Mouse (Mus musculus): ENCODE results near the gene Sec24a.
"Not testable (repeated sequence)": the region's sequence is repeated elsewhere in the genome, so short reads cannot be mapped to it uniquely, and the experiment has no call there.

The Sec24a gene

GRCm38 (mm10) chr11:51688330-51689328 is 74.8 kb downstream of the Sec24a start, which contains the start of gene 0610009B22Rik:
Gene 0610009B22Rik (minus strand): TSS chr11:51688874.
- DNase-seq (ENCODE audit: low read depth, low spot score): peak; percentile 99

- DNase-seq (ENCODE audit: low read depth, low spot score): no peak
Observed at GRCm38 (mm10) chr11:51681976-51682374, 81.5 kb downstream of the Sec24a start.

- DNase-seq (ENCODE audit: low read depth, low spot score): peak; percentile 50
Observed at GRCm38 (mm10) chr11:51681324-51681975, 82.0 kb downstream of the Sec24a start.

GRCm38 (mm10) chr11:51679466-51679865 is 84.0 kb downstream of the Sec24a start:
- no peak for DNase-seq (ENCODE audit: low read depth, low spot score)

- no peak for DNase-seq (ENCODE audit: low read depth, low spot score)
Observed at GRCm38 (mm10) chr11:51677737-51678418, 85.6 kb downstream of the Sec24a start.

- DNase-seq (ENCODE audit: low read depth, low spot score): no peak
Observed at GRCm38 (mm10) chr11:51675386-51675785, 88.0 kb downstream of the Sec24a start.

- no peak for DNase-seq (ENCODE audit: low read depth, low spot score)
Observed at GRCm38 (mm10) chr11:51673291-51673690, 90.1 kb downstream of the Sec24a start.

- no peak for DNase-seq (ENCODE audit: low read depth, low spot score)
Observed at GRCm38 (mm10) chr11:51671376-51671775, 92.1 kb downstream of the Sec24a start.

- DNase-seq (ENCODE audit: low read depth, low spot score): no peak
Observed at GRCm38 (mm10) chr11:51670846-51671245, 92.6 kb downstream of the Sec24a start.

GRCm38 (mm10) chr11:51664747-51665146 is 98.7 kb downstream of the Sec24a start:
- DNase-seq (ENCODE audit: low read depth, low spot score): not testable (repeated sequence)

GRCm38 (mm10) chr11:51662632-51663031 is 100.8 kb downstream of the Sec24a start:
- DNase-seq (ENCODE audit: low read depth, low spot score): no peak

GRCm38 (mm10) chr11:51661867-51662365 is 101.5 kb downstream of the Sec24a start:
- no peak for DNase-seq (ENCODE audit: low read depth, low spot score)

GRCm38 (mm10) chr11:51658705-51659104 is 104.7 kb downstream of the Sec24a start:
- no peak for DNase-seq (ENCODE audit: low read depth, low spot score)

- DNase-seq (ENCODE audit: low read depth, low spot score): no peak
Observed at GRCm38 (mm10) chr11:51658291-51658690, 105.1 kb downstream of the Sec24a start.

- DNase-seq (ENCODE audit: low read depth, low spot score): no peak
Observed at GRCm38 (mm10) chr11:51656798-51657521, 106.5 kb downstream of the Sec24a start.

- DNase-seq (ENCODE audit: low read depth, low spot score): no peak
Observed at GRCm38 (mm10) chr11:51654891-51655290, 108.5 kb downstream of the Sec24a start.

- no peak for DNase-seq (ENCODE audit: low read depth, low spot score)
Observed at GRCm38 (mm10) chr11:51653736-51654135, 109.7 kb downstream of the Sec24a start.

GRCm38 (mm10) chr11:51652889-51653418 is 110.5 kb downstream of the Sec24a start:
- no peak for DNase-seq (ENCODE audit: low read depth, low spot score)

GRCm38 (mm10) chr11:51650691-51651515 is 112.5 kb downstream of the Sec24a start, which contains the start of the genes N4bp3 and D930048N14Rik:
Gene N4bp3 (minus strand): TSS chr11:51650842.
Gene D930048N14Rik (plus strand): TSS chr11:51650954.
- no peak for DNase-seq (ENCODE audit: low read depth, low spot score)

GRCm38 (mm10) chr11:51650261-51650660 is 113.2 kb downstream of the Sec24a start:
- no peak for DNase-seq (ENCODE audit: low read depth, low spot score)
